Mouse (Mus musculus): Measurements from ENCODE around the gene Tmem198.

Tmem198 gene

GRCm38 (mm10) chr1:75478916-75479634, at the start of gene Tmem198, which contains the start of gene Chpf:
Tmem198 (plus strand) TSS chr1:75479532.
Chpf (minus strand) TSS chr1:75479307.
- peak; percentile 98 for DNase-seq (ENCODE audit: low spot score)

DNA sequence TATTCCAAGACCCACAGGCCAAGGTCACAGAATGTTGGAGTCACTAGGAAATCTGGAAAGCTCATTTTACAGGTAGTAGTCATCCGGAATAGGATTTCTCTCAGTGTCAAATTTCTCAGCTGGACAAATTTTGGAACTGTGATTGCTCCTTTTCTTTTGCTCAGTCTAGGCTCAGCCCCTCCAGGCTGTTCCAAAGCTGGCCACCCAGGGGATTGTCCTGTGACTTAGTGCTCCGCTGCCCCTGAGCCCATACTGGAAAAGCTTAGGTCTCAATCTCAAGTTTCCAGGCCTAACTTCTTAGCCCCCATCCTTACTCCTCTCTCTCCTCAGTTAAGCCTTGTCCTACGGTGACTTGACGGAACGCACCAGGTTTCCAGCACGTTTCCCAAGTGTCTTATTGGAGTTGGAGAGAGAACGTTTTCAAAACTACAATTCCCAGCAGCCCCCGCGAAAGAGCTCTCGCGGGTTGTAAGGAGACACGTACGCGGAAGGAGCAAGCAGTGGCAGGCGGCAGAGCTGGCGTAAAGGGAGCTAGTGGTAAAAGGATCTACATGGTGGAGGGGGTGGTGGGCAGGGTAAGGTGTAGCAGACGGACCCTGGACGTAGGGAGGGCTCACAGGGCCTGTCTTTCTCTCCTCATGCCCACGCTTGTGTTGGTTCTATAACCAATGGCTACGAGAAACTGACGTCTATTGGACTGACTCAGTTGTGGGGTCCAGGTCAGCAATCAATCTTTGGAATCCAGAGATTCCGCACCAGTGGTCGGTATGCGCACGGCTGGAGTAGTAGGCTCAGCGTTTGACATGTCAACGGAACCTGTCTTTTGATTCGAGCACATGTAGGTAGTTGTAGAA, 43.6 kb upstream of the Tmem198 start, which contains the start of gene Gmppa:
Gmppa (plus strand) TSS at position 456 of the 854 bp plus-strand sequence.
- peak; percentile 85 for DNase-seq (ENCODE audit: low spot score)

- no peak for DNase-seq (ENCODE audit: low spot score)
Observed at GRCm38 (mm10) chr1:75438782-75439181, 40.5 kb upstream of the Tmem198 start.

DNA sequence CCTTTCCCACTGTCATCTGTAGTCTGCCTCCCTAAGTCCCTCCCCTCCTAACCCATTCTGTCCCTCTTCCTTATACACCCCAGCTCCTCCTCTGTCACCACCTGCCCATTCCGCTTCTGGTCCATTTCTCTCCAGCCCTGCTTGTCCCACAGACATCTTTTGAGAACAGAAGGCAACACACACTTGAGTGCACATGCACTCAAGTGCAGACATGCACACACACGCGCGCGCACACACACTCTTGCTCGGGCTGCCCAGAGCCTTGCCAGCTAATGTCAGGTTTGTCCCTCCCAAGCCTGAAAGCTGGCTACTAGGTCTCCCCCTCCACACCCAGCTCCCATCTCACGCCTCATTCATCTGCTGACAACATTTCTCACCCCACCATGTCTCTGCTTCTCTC, 38.7 kb upstream of the Tmem198 start:
- DNase-seq (ENCODE audit: low spot score) = no peak

DNA sequence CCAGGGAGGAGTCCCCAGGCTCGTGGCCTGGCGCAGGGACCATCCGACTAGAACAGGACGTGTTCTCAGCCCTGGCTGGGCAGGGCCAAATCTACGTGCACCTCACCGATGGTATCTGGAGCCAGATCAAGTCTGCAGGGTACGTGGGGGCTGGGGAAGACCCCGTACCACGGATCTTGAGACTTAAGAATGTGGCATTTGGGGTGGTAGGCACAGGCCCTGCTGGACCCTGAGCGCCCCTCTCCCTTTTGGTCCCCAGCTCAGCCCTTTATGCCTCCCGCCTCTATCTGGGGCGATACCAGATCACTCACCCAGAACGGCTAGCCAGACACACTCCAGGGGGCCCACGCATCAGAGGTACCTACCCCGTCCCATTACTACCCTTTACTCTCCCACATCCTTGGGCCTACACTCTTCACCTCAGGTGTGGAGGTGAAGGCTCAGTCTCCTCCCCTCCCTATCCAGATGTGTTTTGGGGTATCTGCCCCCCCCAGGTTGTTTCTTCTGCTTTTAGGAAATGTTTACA, 37.8 kb upstream of the Tmem198 start:
- no peak for DNase-seq (ENCODE audit: low spot score)

DNA sequence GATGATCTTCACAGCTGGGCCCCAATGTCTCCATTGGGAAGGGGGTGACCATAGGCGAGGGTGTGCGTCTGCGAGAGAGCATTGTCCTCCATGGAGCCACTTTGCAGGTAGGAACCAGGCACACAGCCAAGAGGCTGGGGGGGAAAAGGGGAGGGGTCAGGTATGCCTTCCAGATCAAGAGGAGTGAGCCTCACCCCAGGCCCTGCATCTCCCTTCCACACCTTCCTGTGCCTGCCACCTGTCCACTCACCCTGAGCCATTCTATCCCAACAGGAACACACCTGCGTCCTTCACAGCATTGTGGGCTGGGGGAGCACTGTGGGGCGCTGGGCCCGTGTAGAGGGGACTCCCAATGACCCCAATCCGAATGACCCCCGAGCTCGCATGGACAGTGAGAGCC, 37.2 kb upstream of the Tmem198 start:
- DNase-seq (ENCODE audit: low spot score) = no peak

DNA sequence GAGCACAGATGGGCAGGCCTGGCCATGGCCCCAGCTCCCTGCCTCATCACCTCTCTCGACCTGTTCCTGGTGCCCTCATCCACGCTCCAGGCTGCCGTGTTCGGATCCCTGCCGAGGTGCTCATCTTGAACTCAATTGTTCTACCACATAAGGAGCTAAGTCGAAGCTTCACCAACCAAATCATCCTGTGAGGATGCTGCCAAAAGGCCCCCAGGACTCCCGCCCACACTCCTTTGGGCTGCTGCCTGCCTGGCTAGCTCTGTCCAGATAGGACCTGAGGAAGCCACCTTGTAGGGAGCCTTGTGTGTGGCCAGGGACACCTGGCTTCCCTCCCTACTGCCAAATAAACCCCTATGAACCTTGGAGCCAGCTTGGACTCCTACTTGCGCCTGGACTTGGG, 36.5 kb upstream of the Tmem198 start:
- DNase-seq (ENCODE audit: low spot score) = no peak

- DNase-seq (ENCODE audit: low spot score) = no peak
Observed at GRCm38 (mm10) chr1:75443247-75444024, 35.9 kb upstream of the Tmem198 start.

DNA sequence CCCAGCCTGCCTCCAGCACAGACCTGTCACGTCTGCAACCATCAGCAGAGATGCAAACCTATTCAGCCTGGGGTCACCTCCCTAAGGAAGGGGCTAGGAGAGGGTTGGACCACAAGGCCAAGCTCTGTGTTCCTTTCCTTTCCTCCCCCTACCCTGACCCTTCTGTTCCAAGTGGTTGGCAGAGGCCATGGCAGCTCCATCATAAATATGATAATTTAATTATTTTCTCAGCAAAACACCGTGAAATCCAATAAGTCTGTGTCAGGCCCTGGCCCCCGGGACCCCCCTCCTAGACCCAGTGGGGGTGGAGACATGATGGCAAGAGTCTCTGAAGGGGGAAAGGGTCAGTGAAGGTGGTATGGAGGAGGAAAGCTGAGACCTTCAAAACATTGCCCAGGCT, 35.1 kb upstream of the Tmem198 start:
- DNase-seq (ENCODE audit: low spot score) = no peak

GRCm38 (mm10) chr1:75445141-75445701, 34.1 kb upstream of the Tmem198 start:
- DNase-seq (ENCODE audit: low spot score) = no peak

DNA sequence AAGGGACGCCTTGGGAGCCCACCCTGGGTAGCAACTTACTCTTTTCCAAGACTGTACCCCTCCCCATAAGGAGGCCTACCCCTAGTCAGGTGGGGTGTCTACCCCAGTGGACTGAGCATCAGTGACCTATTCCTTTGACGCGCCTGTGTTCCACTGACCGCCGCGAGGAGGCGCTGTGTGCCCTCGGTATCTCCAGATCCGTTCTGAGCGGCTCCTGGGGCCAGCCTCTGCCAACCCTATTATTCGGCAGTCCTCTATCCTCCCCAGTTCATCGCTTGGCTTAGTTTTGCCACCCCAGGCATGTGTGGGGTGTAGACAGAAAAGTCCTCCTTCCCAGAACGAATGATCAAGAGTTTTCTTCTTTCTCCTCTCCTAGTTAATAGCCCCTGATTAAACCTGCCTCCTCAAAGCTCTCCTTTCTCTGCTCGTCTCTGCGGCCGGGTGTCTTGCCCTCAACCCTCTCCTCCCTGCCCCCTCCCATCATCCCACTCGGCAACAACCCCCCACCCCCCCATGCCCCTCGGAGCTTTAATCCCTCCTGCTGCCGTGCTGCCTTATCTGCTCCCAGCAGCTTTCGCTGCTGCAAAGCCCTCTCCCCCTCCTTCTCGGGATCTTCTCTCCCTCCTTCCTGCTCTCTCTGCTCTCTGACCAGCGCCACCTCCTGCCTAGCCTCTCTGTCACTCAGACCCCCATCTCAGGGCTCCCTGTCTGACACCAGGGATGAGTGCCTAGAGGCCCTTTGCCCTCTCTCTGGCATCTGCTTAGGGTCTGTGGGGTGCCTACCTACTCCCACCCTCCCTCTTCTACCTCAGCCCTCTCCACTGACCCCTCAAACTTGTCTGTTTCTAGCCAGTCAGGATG, 33.4 kb upstream of the Tmem198 start:
- peak; percentile 89 for DNase-seq (ENCODE audit: low spot score)

DNA sequence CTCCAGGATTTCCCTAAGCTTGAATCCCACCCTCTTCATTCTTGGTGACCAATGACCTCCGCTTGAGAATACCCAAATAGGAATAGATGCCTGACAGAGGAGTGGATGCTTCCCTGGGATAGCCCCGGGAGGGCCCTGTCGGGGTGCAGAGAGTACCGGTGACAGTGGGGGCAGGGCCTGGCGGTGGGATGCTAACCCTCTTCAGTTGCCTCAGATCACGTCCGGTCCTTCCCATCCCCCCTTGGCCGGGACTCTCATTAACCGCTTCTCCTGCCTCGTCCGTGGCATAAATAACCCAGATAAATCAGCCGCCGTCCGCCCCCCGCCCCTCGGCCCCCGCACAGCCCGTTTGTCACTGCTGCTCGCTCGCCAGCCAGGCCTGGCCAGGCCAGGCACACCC, 32.7 kb upstream of the Tmem198 start:
- DNase-seq (ENCODE audit: low spot score) = peak; percentile 62

DNA sequence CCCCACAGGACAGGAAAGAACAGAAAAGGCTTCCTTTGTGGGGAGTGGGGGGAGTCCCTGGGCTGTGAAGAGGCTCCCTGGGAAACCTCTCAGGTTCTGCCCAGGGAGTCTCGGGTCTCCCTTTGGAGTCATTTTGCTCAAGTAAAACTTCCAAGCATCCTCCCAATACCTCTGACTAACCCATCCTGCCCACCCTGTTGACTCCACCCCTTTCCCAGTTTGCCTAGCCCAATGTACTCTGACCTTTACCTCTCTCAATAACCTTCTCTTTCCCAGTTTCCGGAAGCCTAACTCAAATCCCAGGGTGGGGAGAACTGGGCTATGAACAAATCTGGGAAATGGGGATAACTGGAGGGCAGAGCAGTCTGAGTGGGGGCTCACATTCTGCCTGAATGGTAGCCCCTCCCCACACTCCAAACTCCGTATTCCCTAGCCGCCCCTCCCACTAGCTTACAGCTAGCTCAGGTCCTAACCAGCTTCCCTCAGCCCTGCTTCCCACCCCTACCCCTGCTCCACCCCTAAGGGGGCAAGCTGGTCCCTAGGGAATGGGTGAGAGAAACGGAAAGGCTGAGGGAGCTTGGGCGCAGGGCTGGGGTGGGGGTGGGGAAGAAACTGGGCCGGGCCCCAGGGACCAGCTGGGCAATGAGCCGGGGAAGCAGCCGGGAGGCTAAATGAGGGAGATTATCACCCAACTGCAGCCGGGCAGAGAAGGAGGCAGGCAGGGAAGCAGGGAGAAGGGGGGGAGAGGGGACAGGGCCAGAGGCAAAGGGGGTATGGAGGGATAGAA, 31.9 kb upstream of the Tmem198 start:
- peak; percentile 74 for DNase-seq (ENCODE audit: low spot score)

GRCm38 (mm10) chr1:75448052-75448431, 31.3 kb upstream of the Tmem198 start:
- no peak for DNase-seq (ENCODE audit: low spot score)

- DNase-seq (ENCODE audit: low spot score) = peak; percentile 79
Observed at GRCm38 (mm10) chr1:75448937-75449336, 30.4 kb upstream of the Tmem198 start.

GRCm38 (mm10) chr1:75449377-75450135, 29.8 kb upstream of the Tmem198 start:
- DNase-seq (ENCODE audit: low spot score) = no peak

DNA sequence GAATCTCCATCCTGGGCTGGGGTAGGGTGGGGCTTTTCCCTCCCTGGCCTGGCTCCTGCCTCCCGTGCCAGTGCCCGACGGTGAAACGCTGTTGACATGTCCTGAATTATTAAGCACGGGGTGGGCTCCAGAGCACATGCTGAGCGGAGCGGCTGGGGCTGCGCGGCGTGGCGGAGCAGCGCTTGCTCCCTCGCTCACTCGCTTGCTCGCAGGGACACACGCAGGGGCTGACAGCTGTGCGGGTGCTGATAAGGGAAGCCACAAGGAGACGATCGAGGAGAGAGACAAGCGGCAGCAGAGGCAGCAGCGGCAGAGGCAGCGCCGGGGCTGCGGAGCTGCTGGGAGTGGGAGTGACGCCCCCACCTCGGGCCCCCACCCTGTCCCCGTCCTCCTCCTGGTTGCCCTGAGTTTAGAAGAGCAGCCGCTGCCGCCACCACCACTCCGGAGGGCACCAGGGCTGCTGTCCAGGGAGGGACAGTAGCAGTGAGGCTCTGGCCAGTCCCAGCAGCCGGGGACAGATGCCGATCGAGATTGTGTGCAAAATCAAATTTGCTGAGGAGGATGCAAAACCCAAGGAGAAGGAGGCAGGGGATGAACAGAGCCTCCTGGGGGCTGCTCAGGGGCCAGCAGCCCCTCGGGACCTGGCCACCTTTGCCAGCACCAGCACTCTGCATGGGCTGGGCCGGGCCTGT, 28.9 kb upstream of the Tmem198 start, which contains the start of gene Asic4:
Asic4 (plus strand) TSS at position 123 of the 692 bp plus-strand sequence.
- peak; percentile 56 for DNase-seq (ENCODE audit: low spot score)

- DNase-seq (ENCODE audit: low spot score) = no peak
Observed at GRCm38 (mm10) chr1:75451900-75452299, 27.4 kb upstream of the Tmem198 start.
